Mouse (Mus musculus) kidney, postnatal 0 days (tissue): ENCODE data around the gene Mpeg1. TPM values are rescaled to one million over a fixed set of nuclear protein-coding genes. Genes with fewer than 3 reads are reported as not detected.
A peak's percentile ranks its signal among the peaks of the same experiment; 100 is the strongest.

Experiments used
- ATAC-seq: fragments of 200-750 bp; cut with Nextera tagmentation; replicated peaks from 2 replicates; pipeline ENCODE4 v1.8.0; 2017; ENCODE audit warnings: low read depth, moderate number of reproducible peaks, moderate TSS enrichment, moderate library complexity; ENCODE audit not compliant: low FRiP score
- DNase-seq: peaks from one replicate; pipeline ENCODE4 v3.0.0-alpha.2; 2016; ENCODE audit warnings: low spot score
- H3K27ac ChIP-seq: fragments of 300-500 bp; sonication (generic); 2 replicates; pipeline ENCODE4 v1.5.1; 2014; ENCODE audit warnings: mild to moderate bottlenecking
- H3K27me3 ChIP-seq: fragments of 300-500 bp; sonication (generic); 2 replicates; pipeline ENCODE4 v1.6.1; 2014; ENCODE audit warnings: low read length, mixed read lengths; ENCODE audit not compliant: insufficient read depth
- H3K36me3 ChIP-seq: fragments of 300-500 bp; sonication (generic); 2 replicates; pipeline ENCODE4 v1.6.1; 2014; ENCODE audit warnings: low read length, mixed read lengths; ENCODE audit not compliant: insufficient read depth
- H3K4me1 ChIP-seq: fragments of 300-500 bp; sonication (generic); replicated peaks from 2 replicates; pipeline ENCODE4 v1.6.1; 2014; ENCODE audit warnings: antibody characterized with exemption, low read length, mixed read lengths; ENCODE audit not compliant: insufficient read depth
- H3K4me2 ChIP-seq: fragments of 300-500 bp; sonication (generic); 2 replicates; pipeline ENCODE4 v1.6.1; 2014; ENCODE audit warnings: mild to moderate bottlenecking, low read length, moderate library complexity, mixed read lengths
- H3K4me3 ChIP-seq: fragments of 300-500 bp; sonication (generic); replicated peaks from 2 replicates; pipeline ENCODE4 v1.5.1; 2014; ENCODE audit warnings: low read depth, low read length
- H3K9ac ChIP-seq: fragments of 300-500 bp; sonication (generic); 2 replicates; pipeline ENCODE4 v1.6.1; 2014; ENCODE audit warnings: low read depth, low read length
- H3K9me3 ChIP-seq: fragments of 300-500 bp; sonication (generic); replicated peaks from 2 replicates; pipeline ENCODE4 v1.6.1; 2016; ENCODE audit warnings: low read length, inconsistent platforms, mixed read lengths
- CTCF ChIP-seq: IDR thresholded peaks from 2 replicates; pipeline ENCODE4 v1.5.1; 2016; ENCODE audit warnings: antibody characterized with exemption, low read depth, mild to moderate bottlenecking, moderate library complexity
- WGBS: fragments of 180-500 bp; shearing (Covaris S2); extraction: QIAGEN DNeasy Blood & Tissue Kit; methylation state at CpG from one replicate; pipeline ENCODE4 v1.1.7; 2014; 5-methylcytosine and 5-hydroxymethylcytosine counted together
- polyA plus RNA-seq: library from polyadenylated mRNA; unstranded; fragments of >200 nt; fragmentation: Nextera tagmentation; extraction: Ambion mirVana; gene quantifications from 2 replicates; pipeline ENCODE4 v1.2.1, GENCODE M21; 2015

Mpeg1 gene
- polyA plus RNA-seq, 1 experiment from 2014 or later, result 0.74 TPM

DNA sequence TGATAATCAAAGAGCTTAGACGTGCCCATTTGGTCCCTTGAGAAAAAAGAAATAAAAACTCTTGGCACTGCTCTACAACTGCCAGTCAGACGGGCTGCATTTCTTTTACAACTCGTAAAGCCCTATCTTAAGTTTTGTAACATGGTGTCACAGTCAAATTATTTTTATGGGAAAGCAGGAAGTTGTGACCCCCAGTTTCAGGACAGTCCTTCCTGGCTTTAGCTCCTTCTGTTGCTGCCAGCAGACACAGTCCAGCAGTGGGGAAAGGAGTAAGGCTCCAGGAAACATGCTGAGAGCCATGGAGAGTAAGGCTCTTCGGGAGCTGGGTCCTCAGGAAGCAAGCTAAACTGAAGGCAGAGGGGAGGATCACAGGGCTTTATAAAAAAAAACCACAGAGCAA lies 23.2 kb downstream of the Mpeg1 start:
- TF ChIP-seq CTCF, result no peak
- Histone ChIP-seq H3K27ac (peak overlapping the region; percentile 68), H3K9me3 (no peaks in the 10 kb centered on the region), H3K9ac (no peak overlapping the region), H3K4me1 (peaks cover 21% of the 10 kb centered on the region), H3K27me3 (no peaks in the 10 kb centered on the region), H3K4me3 (no peak overlapping the region), H3K36me3 (no peaks in the 10 kb centered on the region; the same call in 1 of the 2 replicates), H3K4me2 (no peak overlapping the region)
- WGBS, result 39% methylated on average over 4 of the region's 4 CpGs
- ATAC-seq, result no peak
- peak; percentile 76 for DNase-seq

DNA sequence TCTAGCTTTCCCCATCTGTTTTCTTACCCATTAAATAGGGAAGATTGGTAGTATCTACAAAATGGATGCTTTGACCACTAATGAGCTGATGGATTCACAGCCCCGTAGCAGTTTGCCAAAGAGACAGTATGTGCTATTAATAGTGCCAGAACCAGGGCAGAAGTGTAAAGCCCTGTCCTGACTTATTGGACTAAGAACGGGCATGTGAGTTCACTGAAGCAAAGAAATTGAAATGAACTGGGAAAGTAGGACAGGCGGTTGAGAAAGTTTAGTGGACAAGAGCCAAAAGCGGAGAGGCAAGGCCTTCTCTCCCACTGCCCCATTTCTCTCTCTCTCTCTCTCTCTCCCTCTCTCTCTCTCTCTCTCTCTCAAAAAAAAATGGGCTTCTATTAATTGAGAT lies 23.6 kb downstream of the Mpeg1 start:
- peaks cover 24% of the 10 kb centered on the region for H3K4me1 ChIP-seq
- peak overlapping the region; percentile 68 for H3K27ac ChIP-seq
- no peaks in the 10 kb centered on the region for H3K27me3 ChIP-seq
- H3K4me2 ChIP-seq, result no peak overlapping the region
- TF ChIP-seq CTCF, result no peak
- no peak overlapping the region for H3K9ac ChIP-seq
- ATAC-seq (no peak), DNase-seq (no peak)
- WGBS, result 52% methylated on average over 4 of the region's 4 CpGs
- H3K4me3 ChIP-seq, result no peak overlapping the region
- no peaks in the 10 kb centered on the region for H3K9me3 ChIP-seq
- no peaks in the 10 kb centered on the region; the same call in 1 of the 2 replicates for H3K36me3 ChIP-seq

DNA sequence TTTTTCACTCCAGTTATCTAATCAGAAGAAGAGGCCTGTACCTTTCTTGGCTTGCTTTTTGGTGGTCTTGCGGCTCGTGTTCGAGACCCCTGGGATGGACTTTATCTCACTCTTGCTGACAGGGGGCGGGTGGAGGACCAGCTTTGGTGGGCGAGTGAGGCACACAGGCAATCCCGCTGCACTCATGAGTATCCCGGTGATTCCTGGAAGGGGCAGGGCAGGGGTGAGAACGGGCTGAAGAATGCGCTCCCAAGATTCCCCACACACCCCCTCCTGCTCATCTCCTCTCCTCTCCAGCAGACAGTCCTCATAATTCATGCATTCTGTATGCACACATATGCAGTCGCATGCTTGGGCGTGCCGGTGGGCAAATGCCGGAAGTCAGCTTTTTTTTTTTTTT lies 24.6 kb downstream of the Mpeg1 start:
- ATAC-seq (no peak), DNase-seq (no peak)
- H3K27me3 ChIP-seq, result no peaks in the 10 kb centered on the region
- no peak overlapping the region for H3K9ac ChIP-seq
- peaks cover 24% of the 10 kb centered on the region for H3K4me1 ChIP-seq
- H3K9me3 ChIP-seq, result no peaks in the 10 kb centered on the region
- no peak overlapping the region for H3K4me2 ChIP-seq
- H3K27ac ChIP-seq, result 0 out of 2 replicates have a peak overlapping the region, but pooled peaks have one; percentile 68
- 85% methylated on average over 13 of the region's 13 CpGs for WGBS
- H3K4me3 ChIP-seq, result no peak overlapping the region
- no peak for TF ChIP-seq CTCF
- no peaks in the 10 kb centered on the region for H3K36me3 ChIP-seq

DNA sequence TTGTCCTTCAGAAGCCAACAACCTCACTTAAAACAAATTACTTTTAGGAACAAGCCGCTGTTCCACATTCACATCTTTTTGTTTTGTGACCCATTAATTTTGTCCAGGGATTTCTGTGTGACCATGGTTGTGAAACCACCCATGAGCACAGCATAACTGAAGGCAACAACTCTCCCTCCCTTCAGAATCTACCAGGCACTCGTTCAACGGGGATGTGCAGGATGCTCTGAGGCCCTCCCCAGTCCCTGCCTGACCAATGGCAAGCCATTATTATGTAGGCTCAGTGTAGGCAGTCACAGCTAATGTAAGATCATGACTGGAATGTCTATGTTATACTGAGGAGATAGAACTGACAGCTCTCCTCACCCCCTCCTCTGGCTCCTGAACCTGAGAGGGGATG lies 25.1 kb downstream of the Mpeg1 start:
- Histone ChIP-seq H3K36me3 (no peaks in the 10 kb centered on the region), H3K27me3 (no peaks in the 10 kb centered on the region), H3K9ac (no peak overlapping the region), H3K4me3 (no peak overlapping the region), H3K27ac (no peak overlapping the region), H3K4me1 (peaks cover 24% of the 10 kb centered on the region), H3K4me2 (no peak overlapping the region), H3K9me3 (no peaks in the 10 kb centered on the region)
- 72% methylated on average over 3 of the region's 3 CpGs for WGBS
- DNase-seq (no peak), ATAC-seq (no peak)
- TF ChIP-seq CTCF, result no peak

DNA sequence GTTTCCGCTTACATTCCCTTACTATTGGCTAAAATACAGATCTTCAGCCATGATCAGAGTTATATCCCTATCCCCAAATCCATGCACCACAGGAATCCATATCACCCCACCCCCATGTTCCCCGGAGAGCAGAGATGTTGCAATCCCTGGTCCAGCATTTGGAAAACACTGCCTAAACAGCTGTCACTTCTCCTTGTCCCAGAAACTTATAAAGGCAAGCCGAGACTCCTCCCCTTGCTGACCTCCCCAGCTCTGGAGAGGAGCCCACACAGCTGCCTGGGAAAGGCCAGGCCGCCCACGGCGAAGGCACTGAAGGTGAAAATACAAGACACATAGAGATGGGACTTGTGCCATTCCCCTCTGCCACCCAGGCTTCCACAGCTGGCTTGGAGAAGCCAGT lies 26.3 kb downstream of the Mpeg1 start:
- DNase-seq (peak; percentile 87), ATAC-seq (no peak; the same call in 1 of the 2 replicates)
- Histone ChIP-seq H3K4me2 (no peak overlapping the region), H3K27me3 (no peaks in the 10 kb centered on the region), H3K4me1 (peaks cover 24% of the 10 kb centered on the region), H3K9me3 (no peaks in the 10 kb centered on the region), H3K9ac (no peak overlapping the region), H3K36me3 (0 out of 2 replicates have a peak, but pooled peaks cover 3% of the 10 kb centered on the region), H3K27ac (peak overlapping the region; percentile 88), H3K4me3 (no peak overlapping the region)
- 47% methylated on average over 6 of the region's 6 CpGs for WGBS
- no peak for TF ChIP-seq CTCF

DNA sequence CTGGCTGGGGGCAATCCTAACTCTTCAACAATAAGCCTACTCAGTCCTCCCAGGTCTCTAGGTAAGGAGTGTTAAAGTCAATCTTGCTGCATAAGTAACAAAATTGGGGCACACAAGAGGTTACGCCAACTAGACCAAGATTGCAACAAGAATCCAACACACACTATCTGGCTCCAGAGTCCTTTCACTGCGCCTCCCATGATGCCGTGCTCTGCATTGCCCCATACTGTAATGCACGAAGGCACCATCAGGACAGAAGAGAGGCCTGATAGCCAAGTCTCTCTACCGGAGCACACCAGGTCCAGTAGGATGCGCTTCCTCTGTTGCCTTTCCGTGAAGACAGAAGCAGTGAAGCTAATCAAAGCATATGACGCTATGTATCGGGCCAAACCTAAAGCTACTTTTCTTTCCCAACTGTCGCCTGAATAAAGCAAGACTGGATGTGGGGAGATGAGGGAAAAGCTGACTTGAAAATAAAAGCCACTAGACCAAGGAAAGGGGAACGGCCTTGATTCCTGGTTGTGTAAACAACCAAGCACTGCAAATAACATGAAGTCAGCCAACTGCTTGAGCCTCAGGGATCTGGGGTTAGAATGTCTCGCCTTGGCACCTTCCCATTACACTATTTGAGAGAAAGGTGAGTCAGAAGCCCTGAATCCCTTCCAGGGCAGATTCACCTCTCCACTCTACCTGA lies 27.1 kb downstream of the Mpeg1 start:
- WGBS, result 76% methylated on average over 12 of the region's 12 CpGs
- no peak overlapping the region for H3K4me2 ChIP-seq
- TF ChIP-seq CTCF, result no peak
- H3K36me3 ChIP-seq, result 0 out of 2 replicates have a peak, but pooled peaks cover 3% of the 10 kb centered on the region
- no peak overlapping the region for H3K9ac ChIP-seq
- H3K27ac ChIP-seq, result peak overlapping the region; percentile 88
- DNase-seq (no peak), ATAC-seq (0 out of 2 replicates have a peak, but pooled peaks have one; percentile 8)
- no peak overlapping the region for H3K4me3 ChIP-seq
- H3K9me3 ChIP-seq, result no peaks in the 10 kb centered on the region
- no peaks in the 10 kb centered on the region for H3K27me3 ChIP-seq
- peaks cover 24% of the 10 kb centered on the region for H3K4me1 ChIP-seq
